Mouse (Mus musculus) brain, embryonic 14.5 days (tissue): ENCODE results near the gene Ddit4.

Source experiments
- CTCF ChIP-seq: fragments of 200-500 bp; IDR thresholded peaks from 2 replicates; pipeline ENCODE4 v1.5.1; 2012; ENCODE audit warnings: inconsistent platforms, mild to moderate bottlenecking, moderate library complexity, borderline replicate concordance; ENCODE audit not compliant: insufficient read depth, insufficient read length; ENCODE audit errors: extremely low read depth
- POLR2A ChIP-seq: fragments of 200-500 bp; IDR thresholded peaks from 2 replicates; pipeline ENCODE4 v1.6.1; 2012; ENCODE audit warnings: mild to moderate bottlenecking, inconsistent platforms, borderline replicate concordance; ENCODE audit not compliant: poor library complexity, insufficient read depth, insufficient read length, severe bottlenecking; ENCODE audit errors: extremely low read depth

DNA sequence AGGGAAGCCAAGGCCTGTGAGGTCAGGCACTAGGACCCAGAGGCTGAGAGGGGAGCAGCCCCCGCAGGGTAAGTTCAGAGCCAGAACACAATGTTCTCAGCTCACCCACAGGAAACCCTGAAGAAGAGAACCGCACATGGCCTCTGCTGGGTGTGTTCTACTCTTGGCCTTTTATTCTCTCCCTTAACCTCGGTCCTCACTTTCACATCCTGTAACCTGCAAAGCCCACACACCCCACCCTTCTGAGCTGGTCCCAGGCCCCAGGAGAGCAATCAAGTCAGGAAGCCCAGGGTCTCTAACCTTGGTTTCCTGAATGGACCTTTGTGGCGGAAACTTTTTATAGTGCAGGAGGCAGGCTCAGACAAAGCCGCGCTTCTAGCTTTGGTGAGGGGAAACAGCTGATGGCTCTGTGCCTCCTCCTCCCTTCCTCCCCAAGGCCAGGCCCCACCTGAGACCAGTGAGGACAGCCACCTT, 22.6 kb upstream of the Ddit4 start:
- TF ChIP-seq POLR2A (no peak), CTCF (no peak)
